Mouse (Mus musculus): ENCODE data around the gene Mcl1. TPM values are rescaled to one million over a fixed set of nuclear protein-coding genes. Genes with fewer than 3 reads are reported as not detected.
A peak's percentile ranks its signal among the peaks of the same experiment; 100 is the strongest.

The Mcl1 gene
- total and polyA plus RNA-seq, 2 experiments from 2014 or later: 42.8 to 105 TPM

- 0 out of 2 replicates have a peak overlapping the region, but pooled peaks have one; percentile 2 for H3K4me2 ChIP-seq (ENCODE audit: low read depth, low read length, poor library complexity, severe bottlenecking)
- 80% methylated on average over 7 of the region's 7 CpGs for WGBS
- H3K27ac ChIP-seq (ENCODE audit: low read depth, low read length): no peak overlapping the region
- no peaks in the 10 kb centered on the region for H3K27me3 ChIP-seq (ENCODE audit: insufficient read depth, low read length)
- no peak for DNase-seq (ENCODE audit: low spot score)
- no peak for ATAC-seq (ENCODE audit: low FRiP score)
- no peak overlapping the region for H3K4me3 ChIP-seq (ENCODE audit: low read depth, low read length)
- H3K36me3 ChIP-seq (ENCODE audit: insufficient read depth, low read length): peaks cover 12% of the 10 kb centered on the region
- no peaks in the 10 kb centered on the region for H3K9me3 ChIP-seq (ENCODE audit: low read length)
- TF ChIP-seq CTCF (IDR thresholded peaks at IDR 0.05): no peak
- H3K9ac ChIP-seq (replicated peaks; ENCODE audit: low read length, poor library complexity, severe bottlenecking): no peak overlapping the region
- peaks cover 9% of the 10 kb centered on the region; the same call in 1 of the 2 replicates for H3K4me1 ChIP-seq (ENCODE audit: insufficient read depth, low read length)
Measured at GRCm38 (mm10) chr3:95662724-95663449, 4.3 kb downstream of the Mcl1 start.

- no peaks in the 10 kb centered on the region for H3K9me3 ChIP-seq (ENCODE audit: low read length)
- H3K27ac ChIP-seq (ENCODE audit: low read depth, low read length): no peak overlapping the region
- H3K4me3 ChIP-seq (ENCODE audit: low read depth, low read length): no peak overlapping the region
- WGBS: 88% methylated on average over 2 of the region's 2 CpGs
- H3K4me2 ChIP-seq (ENCODE audit: low read depth, low read length, poor library complexity, severe bottlenecking): no peak overlapping the region
- peaks cover 6% of the 10 kb centered on the region; the same call in 1 of the 2 replicates for H3K4me1 ChIP-seq (ENCODE audit: insufficient read depth, low read length)
- H3K9ac ChIP-seq (replicated peaks; ENCODE audit: low read length, poor library complexity, severe bottlenecking): no peak overlapping the region
- H3K36me3 ChIP-seq (ENCODE audit: insufficient read depth, low read length): peaks cover 12% of the 10 kb centered on the region
- no peak for TF ChIP-seq CTCF (IDR thresholded peaks at IDR 0.05)
- no peak for DNase-seq (ENCODE audit: low spot score)
- ATAC-seq (ENCODE audit: low FRiP score): no peak
- no peaks in the 10 kb centered on the region for H3K27me3 ChIP-seq (ENCODE audit: insufficient read depth, low read length)
Measured at GRCm38 (mm10) chr3:95663486-95663885, 4.9 kb downstream of the Mcl1 start.

GRCm38 (mm10) chr3:95663969-95664608 is 5.5 kb downstream of the Mcl1 start:
- no peaks in the 10 kb centered on the region for H3K9me3 ChIP-seq (ENCODE audit: low read length)
- no peak overlapping the region for H3K4me3 ChIP-seq (ENCODE audit: low read depth, low read length)
- H3K9ac ChIP-seq (replicated peaks; ENCODE audit: low read length, poor library complexity, severe bottlenecking): no peak overlapping the region
- 89% methylated on average over 3 of the region's 3 CpGs for WGBS
- ATAC-seq (ENCODE audit: low FRiP score): no peak
- H3K4me2 ChIP-seq (ENCODE audit: low read depth, low read length, poor library complexity, severe bottlenecking): no peak overlapping the region
- TF ChIP-seq CTCF (IDR thresholded peaks at IDR 0.05): no peak
- peaks cover 6% of the 10 kb centered on the region; the same call in 1 of the 2 replicates for H3K4me1 ChIP-seq (ENCODE audit: insufficient read depth, low read length)
- DNase-seq (ENCODE audit: low spot score): no peak
- no peaks in the 10 kb centered on the region for H3K27me3 ChIP-seq (ENCODE audit: insufficient read depth, low read length)
- H3K36me3 ChIP-seq (ENCODE audit: insufficient read depth, low read length): peaks cover 12% of the 10 kb centered on the region
- no peak overlapping the region for H3K27ac ChIP-seq (ENCODE audit: low read depth, low read length)

- no peak for ATAC-seq (ENCODE audit: low FRiP score)
- Histone ChIP-seq H3K4me2 (ENCODE audit: low read depth, low read length, poor library complexity, severe bottlenecking) (no peak overlapping the region), H3K27ac (ENCODE audit: low read depth, low read length) (no peak overlapping the region), H3K4me3 (ENCODE audit: low read depth, low read length) (no peak overlapping the region), H3K9ac (replicated peaks; ENCODE audit: low read length, poor library complexity, severe bottlenecking) (no peak overlapping the region), H3K27me3 (ENCODE audit: insufficient read depth, low read length) (no peaks in the 10 kb centered on the region), H3K36me3 (ENCODE audit: insufficient read depth, low read length) (peaks cover 12% of the 10 kb centered on the region), H3K9me3 (ENCODE audit: low read length) (no peaks in the 10 kb centered on the region), H3K4me1 (ENCODE audit: insufficient read depth, low read length) (peaks cover 6% of the 10 kb centered on the region; the same call in 1 of the 2 replicates)
- WGBS: 89% methylated on average over 4 of the region's 4 CpGs
- DNase-seq (ENCODE audit: low spot score): no peak
- TF ChIP-seq CTCF (IDR thresholded peaks at IDR 0.05): no peak
Measured at GRCm38 (mm10) chr3:95664940-95665352, 6.4 kb downstream of the Mcl1 start.

GRCm38 (mm10) chr3:95666124-95666844 is 7.7 kb downstream of the Mcl1 start:
- no peak overlapping the region for H3K4me3 ChIP-seq (ENCODE audit: low read depth, low read length)
- no peaks in the 10 kb centered on the region for H3K9me3 ChIP-seq (ENCODE audit: low read length)
- TF ChIP-seq CTCF (IDR thresholded peaks at IDR 0.05): no peak
- H3K4me2 ChIP-seq (ENCODE audit: low read depth, low read length, poor library complexity, severe bottlenecking): no peak overlapping the region
- H3K4me1 ChIP-seq (ENCODE audit: insufficient read depth, low read length): peaks cover 6% of the 10 kb centered on the region; the same call in 1 of the 2 replicates
- 80% methylated on average over 6 of the region's 6 CpGs for WGBS
- H3K9ac ChIP-seq (replicated peaks; ENCODE audit: low read length, poor library complexity, severe bottlenecking): no peak overlapping the region
- no peaks in the 10 kb centered on the region for H3K27me3 ChIP-seq (ENCODE audit: insufficient read depth, low read length)
- ATAC-seq (ENCODE audit: low FRiP score): no peak
- peaks cover 12% of the 10 kb centered on the region for H3K36me3 ChIP-seq (ENCODE audit: insufficient read depth, low read length)
- DNase-seq (ENCODE audit: low spot score): no peak
- no peak overlapping the region for H3K27ac ChIP-seq (ENCODE audit: low read depth, low read length)

Measured in midbrain, postnatal 0 days (tissue).